Mouse (Mus musculus): ENCODE results near the gene Iqcb1.
"Not testable (repeated sequence)": the region's sequence is repeated elsewhere in the genome, so short reads cannot be mapped to it uniquely, and the experiment has no call there.

The Iqcb1 gene

DNA sequence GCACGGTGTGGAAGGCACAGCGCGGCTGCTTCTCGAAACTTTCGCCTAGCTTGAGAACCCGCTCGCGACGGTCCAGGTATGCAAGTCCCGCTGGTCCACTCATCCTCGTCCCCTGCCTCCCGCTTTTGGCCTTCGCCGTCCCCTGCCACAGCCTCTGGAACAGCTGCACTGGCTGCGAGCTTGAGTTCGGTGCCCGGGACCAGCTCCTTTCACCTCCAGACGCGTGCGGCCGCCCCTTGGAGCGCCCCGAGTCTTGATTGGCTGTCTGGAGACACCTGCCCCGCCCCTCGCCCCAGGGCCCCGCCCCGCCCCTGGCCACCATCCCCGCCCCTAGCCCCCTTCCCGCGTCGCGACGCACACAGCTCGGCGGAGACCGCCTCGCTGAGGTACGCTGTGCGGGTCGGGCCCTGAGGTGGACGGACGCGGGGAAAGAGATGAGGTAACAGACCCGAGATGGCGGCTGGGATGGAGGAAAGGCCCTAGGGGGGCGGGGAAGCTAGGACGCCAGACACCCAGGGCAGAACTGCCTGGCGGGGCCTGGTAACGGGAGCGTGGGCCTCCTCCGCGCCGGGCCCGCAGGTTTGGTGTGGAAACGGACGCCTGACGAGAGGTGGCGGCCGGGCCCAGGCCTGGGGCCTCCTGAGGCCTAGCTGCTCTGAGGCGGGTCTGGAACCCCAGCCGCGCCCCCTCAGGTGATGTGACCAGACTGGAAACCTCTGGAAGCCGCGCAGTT is at the start of gene Iqcb1:
Iqcb1 (plus strand) TSS at position 332 of the 733 bp plus-strand sequence.
- peak; percentile 58 to 76 for DNase-seq (ENCODE audit: low spot score in 2 of 2)

DNA sequence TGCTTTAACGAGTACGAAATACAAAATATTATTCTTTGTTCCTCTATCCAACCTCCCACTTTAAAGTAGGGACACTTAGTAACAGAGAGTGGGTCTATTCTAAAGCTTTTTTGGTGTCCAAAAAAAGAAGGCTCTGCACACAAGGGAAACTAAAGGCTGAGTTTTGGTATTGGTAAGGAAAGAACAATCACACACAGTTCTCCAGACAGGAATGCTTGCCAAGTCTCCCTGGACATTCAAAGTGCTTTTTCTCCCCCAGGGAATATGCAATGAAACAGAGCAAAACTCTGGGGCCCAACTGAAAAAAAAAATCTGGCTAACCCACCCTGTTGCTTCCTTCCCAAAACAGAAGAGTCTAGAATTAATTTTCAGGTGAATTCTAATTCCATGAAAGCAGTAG is 44.0 kb upstream of the Iqcb1 start:
- DNase-seq (ENCODE audit: low spot score in 2 of 2) = no peak

DNA sequence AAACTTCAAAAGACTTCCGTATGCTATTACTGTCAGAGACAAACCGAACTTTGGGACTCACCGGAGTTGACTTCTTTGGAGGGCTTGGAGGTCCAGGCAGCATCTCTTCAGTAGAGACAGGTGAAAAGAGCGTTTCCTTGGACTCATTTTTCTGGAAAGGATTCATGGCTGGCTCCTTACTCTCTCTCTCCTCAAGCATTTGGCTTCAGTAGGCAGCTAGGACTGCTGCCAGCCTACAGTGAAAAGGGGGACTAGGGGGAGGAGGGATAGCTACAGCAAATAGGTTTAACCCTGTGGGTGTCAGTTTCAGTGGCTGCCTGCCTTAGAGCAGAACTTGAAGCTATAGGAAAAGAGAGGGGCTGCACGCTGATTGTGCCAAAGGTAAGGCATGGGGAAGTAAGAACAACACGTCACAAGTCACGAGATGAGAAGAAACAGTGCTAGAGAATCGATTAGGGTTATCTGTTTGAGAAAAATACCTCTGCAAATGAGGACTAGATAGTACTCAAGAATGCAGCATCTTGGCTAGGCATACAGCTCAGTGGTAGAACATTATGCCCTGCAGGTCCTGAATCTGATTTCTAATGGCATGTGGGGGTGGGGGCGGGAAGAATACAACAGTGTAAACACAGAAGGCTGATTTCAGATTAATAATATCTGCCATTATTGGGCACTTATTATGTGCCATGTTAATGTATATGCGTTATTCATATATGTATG is 43.4 kb upstream of the Iqcb1 start, which contains the start of gene Slc15a2:
Slc15a2 (minus strand) TSS at position 369 of the 720 bp plus-strand sequence.
- DNase-seq (ENCODE audit: low spot score in 2 of 2) = peak in 1 of 2 experiments; percentile 25

DNA sequence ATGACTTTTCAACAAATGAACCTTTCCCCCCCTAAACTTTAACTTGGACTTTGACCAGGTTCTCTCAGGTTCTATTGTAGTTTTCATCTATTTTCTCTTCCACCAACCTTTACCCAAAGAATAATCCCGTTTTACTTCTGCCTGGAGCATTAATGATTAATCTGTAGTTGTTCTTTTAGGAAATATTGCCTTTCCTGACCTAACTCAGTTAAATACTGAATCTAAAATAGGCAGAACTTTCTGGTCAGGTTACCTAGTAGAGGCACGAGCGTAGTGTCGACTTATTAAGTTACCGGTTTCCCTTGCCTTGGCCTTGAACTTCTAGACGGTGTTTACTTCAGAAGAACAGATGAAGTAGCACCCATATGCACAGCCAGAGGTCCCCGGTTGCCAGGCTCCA is 41.7 kb upstream of the Iqcb1 start:
- DNase-seq (ENCODE audit: low spot score in 2 of 2) = no peak

DNA sequence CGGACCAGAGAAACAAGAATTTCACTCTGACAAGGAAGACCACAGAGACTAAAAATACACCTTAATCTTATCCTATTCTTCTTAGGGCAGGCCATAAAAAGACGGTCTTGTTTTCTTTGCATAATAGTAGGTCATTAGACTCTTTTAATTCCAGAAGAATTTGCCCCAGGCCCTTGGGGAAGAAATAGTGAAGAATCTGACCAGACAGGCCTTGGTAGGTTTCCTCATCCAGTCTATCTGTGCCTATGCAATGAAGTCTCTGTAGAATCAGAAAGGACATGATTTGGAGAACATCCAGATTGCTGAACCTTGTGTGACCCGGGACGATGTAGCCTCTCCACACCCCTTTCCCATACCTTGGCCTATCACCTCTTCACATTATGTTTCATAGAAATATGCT is 38.0 kb upstream of the Iqcb1 start:
- no peak for DNase-seq (ENCODE audit: low spot score in 2 of 2)

DNA sequence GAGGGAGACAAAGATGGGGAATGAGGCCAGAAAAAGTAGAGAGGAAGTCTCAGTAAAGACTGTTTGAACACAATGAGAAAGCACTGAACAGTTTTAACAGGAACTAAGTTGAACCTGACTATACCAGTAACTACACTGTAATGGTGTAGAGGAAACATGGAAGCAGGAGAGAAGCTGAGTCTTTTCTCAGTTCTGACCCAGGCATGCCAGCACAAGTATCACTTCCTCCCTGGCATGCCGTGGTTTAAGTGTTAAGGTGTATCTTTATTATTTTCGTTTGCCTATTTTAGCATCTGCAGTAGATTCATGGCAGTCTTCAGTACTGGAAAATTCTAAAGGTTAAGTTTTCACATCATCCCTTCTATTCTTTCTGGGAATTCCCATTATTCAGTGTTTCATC is 33.2 kb upstream of the Iqcb1 start:
- no peak for DNase-seq (ENCODE audit: low spot score in 2 of 2)

DNA sequence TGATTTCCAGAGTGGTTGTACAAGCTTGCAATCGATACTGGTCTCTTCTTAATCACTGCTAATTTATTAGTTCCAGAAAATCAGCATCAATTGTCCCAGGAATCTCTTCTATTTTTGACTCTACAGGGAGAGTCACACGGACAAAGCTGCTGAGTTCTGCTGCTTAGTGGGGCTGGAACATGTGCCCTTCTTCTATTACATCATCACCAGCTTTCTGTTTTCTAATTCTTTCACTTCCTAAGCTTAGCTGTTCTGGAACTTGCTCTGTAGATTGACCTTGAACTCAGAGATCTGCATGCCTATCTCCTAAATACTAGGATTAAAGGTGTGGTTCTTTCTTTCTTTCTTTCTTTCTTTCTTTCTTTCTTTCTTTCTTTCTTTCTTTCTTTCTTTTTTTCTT is 29.9 kb upstream of the Iqcb1 start:
- no peak for DNase-seq (ENCODE audit: low spot score in 2 of 2)

DNA sequence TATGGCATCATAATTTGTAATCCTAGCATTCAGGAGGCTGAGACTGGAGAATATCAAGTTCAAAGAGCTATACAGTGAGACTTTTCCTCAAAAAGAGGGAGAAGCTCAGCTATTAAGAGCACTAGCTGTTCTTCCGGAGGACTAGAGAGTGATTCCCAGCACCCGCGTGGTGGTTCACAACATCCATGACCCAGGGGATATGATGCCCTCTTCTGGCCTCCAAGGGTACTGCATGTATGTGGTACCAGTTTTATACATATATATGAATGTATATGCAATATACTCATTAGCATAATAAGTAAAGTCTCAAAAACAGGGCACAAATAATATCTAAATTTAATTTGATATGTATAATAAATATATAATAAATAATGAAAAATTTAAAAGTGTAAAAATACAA is 25.8 kb upstream of the Iqcb1 start:
- no peak for DNase-seq (ENCODE audit: low spot score in 2 of 2)

DNA sequence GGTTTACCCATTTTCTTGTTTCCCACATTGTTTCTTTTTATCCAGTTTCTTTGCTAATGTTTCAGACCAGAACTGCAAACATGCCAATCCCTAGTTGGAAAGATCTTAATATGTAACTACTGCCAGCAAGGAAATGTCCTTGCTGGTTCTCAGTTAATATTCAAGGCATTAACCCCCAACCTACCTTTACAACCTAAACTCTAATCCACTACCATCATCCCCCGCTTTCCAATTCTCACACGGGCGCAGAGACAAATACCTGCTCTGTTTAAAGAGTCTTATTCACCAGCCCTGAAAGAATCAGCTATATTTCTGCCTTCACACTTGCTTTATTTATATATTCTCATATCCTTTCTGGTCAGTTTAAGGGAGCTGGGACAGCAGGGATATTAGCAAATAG is 19.6 kb upstream of the Iqcb1 start:
- no peak for DNase-seq (ENCODE audit: low spot score in 2 of 2)

DNA sequence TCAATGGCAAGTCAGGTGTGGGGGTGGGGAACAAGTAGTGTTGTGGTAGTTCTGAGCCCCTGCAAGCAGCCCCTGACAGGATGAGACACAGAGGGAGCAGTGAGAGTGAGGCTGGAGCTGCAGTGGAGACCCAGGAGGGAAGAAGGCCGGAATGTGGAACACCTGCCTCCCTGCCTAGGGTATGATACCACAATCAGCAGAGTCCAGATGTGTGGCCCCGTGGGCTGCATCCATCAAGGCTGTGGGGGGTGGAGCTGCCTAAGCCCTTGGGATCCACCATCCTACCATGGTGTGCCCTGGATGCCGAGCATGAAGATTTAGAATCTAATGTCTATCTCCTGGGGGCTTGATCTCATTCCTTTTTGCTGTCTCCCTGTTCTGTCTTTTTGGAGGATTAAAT is 14.5 kb upstream of the Iqcb1 start:
- no peak for DNase-seq (ENCODE audit: low spot score in 2 of 2)

DNA sequence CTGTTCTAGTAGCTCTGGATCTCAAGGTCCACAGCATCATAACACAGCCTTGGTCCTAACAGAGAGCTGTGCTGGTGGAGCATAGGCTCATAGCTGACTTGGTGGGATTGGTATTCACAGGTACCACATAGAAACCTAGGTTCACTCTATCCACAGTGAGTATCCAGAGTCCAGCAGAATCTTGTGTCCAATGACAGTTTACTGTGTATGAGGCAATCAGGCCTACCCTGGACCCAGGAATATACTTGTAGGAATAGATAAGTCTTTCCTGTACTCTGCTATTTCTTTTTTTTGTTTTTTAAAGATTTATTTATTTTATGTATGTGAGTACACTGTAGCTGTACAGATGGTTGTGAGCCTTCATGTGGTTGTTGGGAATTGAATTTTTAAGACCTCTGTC is 11.3 kb upstream of the Iqcb1 start:
- DNase-seq (ENCODE audit: low spot score in 2 of 2) = no peak

DNA sequence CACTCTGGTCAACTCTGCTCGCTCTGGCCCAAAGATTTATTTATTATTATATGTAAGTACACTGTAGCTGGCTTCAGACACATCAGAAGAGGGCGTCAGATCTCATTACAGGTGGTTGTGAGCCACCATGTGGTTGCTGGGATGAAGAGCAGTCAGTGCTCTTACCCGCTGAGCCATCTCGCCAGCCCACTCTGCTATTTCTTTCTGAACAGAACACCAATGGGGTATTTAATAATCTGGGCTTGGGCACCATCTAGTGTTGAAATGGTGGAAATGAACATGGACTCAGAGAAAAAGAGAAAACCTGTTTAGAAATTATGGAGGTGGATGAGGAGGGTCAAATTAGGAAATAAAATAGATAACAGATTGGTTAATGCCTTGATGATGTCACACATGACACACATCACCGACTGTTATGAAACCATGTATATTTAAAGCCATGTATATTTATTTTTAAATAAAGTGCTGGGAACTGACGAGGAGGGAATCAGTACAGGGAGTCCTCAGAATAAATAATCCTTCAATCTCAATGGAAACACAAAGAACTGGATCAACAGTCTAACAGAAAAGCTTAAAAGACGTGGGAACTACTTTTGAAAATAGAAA is 10.8 kb upstream of the Iqcb1 start:
- DNase-seq (ENCODE audit: low spot score in 2 of 2) = peak; percentile 64 to 73

DNA sequence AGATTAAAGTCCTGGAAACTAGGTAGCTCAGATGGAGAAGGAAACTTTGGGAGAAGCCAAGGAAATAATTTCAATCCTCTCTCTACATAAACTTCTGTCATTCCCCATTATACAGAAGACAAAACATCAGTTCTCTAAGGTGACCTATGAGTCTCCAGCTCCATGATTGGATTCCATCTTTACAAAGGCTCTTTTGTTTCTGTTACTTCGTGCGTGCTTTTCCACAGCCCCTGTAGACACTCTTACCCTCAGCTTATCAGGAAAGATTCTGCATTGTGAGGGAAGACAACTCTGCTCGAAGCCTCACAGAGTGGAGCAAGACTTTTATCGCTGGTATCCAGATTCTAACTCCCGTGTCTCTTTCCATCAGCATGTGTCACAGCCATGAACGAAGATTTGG is 8.2 kb upstream of the Iqcb1 start:
- DNase-seq (ENCODE audit: low spot score in 2 of 2) = no peak

DNA sequence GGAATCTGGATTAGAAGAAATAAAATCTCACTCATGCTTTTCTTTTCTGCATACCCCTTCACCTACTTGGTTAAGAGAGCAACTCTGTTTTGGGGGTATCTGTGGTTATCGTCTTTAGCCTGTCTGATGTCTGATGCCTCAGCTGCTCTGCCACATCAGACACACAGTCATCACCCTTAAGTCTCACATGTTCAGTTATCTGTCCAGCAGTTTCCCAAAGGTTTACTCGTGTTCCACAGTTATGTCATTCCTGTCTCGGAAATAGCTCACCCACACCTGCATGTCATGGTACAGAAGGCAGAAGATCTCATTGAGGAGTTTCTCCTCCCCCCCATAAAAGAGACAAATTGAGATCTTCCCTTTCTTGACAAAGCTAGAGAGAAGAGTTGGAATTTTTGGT is 7.4 kb upstream of the Iqcb1 start:
- no peak for DNase-seq (ENCODE audit: low spot score in 2 of 2)

DNA sequence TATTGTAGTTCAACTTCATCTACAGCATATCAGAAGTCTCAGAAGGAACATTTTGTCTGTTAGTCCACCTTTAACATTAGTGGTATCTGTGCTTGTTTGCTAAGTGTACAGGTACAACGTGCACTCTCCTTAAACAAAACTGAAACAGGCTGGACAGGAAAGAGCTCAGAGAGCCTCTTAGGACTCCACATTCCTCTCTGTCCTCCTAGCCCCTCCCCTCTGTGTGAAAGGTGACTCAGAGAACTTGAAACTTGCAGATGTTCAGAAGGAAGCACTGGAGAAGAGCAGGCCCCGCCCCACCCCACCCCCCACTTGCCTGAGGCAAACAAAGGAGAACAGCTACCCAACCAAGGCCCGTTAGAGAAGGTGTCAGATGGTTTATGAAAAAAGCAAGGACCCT is 6.7 kb upstream of the Iqcb1 start:
- no peak for DNase-seq (ENCODE audit: low spot score in 2 of 2)

DNA sequence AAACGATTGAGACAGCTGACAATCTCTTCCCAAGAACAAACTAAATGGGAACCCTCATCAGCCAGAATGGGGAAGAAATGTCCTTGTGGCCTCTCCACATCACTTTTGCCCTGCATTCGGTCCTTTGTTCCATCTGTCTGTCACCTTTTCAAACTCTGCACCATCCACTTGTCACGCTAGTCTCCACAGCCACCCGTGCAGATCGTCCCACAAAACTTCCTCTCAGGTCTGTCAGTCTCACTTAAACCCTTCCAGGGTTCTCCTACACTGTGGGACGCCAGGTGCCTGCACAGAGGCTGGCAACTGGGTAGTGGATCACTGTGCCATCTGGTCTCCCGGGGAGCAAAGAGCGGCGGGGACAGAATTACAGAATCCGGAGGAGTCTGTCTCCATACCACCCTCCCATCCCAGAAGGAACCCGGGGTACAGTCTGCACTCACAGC is 553 bp upstream of the Iqcb1 start:
- DNase-seq (ENCODE audit: low spot score in 2 of 2) = no peak

DNA sequence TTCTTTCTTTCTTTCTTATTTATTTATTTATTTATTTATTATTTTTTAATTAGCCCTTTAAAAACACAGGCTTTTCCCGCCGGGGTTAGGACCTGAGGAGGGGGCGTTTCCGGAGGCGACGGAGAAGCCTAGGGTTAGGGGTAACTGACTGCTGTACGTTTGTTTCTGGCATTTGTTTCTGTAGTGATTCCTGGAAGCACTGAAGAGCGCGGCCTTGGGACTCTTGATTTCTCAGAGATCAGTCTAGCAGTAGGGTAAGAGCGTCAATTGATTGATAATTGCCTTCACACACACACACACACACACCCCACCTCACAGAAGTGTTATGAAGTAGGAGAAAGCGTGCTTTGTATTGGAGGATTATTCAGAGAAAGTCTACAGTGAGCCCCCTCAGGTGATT is 635 bp downstream of the Iqcb1 start:
- no peak for DNase-seq (ENCODE audit: low spot score in 2 of 2)

DNA sequence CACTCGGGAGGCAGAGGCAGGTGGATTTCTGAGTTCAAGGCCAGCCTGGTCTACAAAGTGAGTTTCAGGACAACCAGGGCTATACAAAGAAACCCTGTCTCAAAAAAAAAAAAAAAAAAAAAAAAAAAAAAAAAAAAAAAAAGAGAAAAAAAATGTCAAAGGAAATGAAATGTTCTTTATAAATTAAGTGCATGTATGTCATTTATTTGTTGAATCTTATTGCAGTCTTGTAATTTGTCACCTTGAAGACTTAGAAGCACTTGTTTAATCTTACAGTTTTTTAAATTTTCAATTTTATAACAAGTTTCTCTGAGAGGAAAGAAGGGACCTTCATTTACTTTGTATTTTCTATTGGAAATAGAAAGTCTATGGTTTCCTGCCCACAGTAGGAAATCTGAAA is 18.7 kb downstream of the Iqcb1 start:
- not testable (repeated sequence) for DNase-seq (ENCODE audit: low spot score in 2 of 2)

DNA sequence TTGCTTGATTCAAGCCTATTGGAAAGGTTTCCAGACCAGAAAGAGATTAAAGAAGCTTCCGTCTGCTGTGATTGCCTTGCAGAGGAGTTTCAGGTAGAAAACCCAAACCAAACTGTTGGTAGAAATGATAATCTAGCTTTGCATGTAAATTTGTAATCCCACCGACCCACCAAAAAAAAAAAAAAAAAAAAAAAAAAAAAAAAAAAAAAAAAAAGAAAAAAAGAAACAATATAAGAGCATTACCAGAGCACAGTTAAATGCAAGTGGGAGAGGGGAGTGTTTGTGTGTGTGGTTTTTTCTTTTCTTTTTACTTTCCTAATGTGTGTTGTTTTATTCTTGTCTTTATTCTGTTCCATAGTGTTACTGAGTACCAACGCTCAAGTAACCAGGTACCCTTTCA is 23.0 kb downstream of the Iqcb1 start:
- no peak for DNase-seq (ENCODE audit: low spot score in 2 of 2)

DNA sequence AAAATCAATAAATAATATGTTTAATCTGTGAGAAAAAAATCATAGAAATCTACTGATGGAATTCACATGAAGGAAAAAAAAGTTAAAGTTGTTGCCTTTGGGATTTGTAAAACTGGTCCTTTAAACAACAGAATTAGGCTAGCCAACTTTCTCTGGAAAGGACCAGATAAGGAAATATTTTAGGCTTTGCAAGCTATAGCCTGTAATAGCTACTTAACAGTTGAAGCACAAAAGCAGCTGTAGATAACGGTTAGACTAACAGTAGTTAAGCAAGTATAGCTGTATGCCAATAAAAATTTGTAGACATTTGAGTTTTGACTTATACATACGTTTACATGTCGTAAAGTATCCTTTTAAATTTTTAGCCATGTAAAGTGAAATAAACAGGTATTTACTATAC is 35.4 kb downstream of the Iqcb1 start:
- no peak for DNase-seq (ENCODE audit: low spot score in 2 of 2)

DNA sequence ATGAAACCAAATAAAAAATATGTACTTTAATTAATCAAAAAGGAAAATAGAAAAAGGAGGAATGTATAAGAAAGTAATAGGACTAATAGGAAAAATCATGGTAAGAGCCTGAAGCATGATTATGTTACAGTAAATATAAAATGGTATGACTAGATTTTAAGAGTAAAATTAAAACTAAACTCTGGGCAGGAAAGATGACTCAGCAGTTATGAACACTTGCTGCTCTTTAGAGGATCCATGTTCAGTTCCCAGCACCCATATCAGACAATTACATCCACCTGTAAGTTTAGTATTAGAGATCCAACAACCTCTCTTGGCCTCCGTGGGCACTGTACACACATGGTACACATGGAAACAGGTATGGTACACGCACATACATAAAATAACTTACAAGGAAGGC is 41.3 kb downstream of the Iqcb1 start:
- no peak for DNase-seq (ENCODE audit: low spot score in 2 of 2)

DNA sequence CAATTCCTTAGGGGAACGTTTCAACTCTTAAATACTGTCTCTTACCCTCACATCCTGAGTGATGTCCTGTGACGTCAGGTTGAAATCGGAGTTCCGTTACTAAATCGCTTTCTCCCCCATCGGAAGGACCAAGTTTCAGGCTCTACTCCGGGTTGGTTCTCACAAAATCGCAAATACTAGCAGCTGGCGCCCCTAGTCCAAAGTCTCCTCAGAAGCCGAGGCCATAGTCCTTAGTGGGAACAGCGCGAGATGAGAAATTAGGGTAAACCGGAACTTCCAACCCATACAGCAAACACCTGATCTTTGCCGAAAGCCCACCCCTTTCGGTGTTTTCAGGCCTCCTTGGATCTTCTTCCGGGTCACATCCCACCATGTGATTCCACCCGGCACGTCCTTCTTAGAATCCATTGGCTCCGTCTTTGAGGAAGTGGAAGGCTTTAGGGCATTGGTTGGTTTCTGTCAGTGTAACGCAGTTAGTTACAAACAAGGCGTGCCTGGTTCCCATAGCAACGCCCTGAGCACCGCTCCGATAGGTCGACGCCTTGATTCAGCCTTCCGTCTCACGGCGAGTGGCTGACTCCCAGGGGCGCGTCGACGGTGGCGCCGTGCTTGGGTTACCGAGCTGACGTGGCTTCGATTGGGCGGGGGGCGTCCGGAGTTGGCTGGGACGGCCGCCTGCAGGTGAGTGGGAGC is 46.5 kb downstream of the Iqcb1 start, which contains the start of the genes Eaf2 and Golgb1:
Eaf2 (minus strand) TSS at position 421 of the 693 bp plus-strand sequence.
Golgb1 (plus strand) TSS at position 558 of the 693 bp plus-strand sequence.
- peak; percentile 93 to 99 for DNase-seq (ENCODE audit: low spot score in 2 of 2)

Data from frontal cortex, postnatal 14 days (tissue).